Mouse (Mus musculus): Measurements from ENCODE around the gene Banf2. TPM values are rescaled to one million over a fixed set of nuclear protein-coding genes. Genes with fewer than 3 reads are reported as not detected.

Banf2 gene
- polyA plus RNA-seq, 1 experiment from 2014 or later = not detected

- Histone ChIP-seq H3K4me3 (no peak overlapping the region), H3K27me3 (replicated peaks) (0 out of 2 replicates have a peak, but pooled peaks cover 3% of the 10 kb centered on the region), H3K4me2 (no peak overlapping the region), H3K27ac (ENCODE audit: poor library complexity, severe bottlenecking) (no peak overlapping the region), H3K4me1 (replicated peaks) (no peaks in the 10 kb centered on the region), H3K9me3 (replicated peaks) (peaks cover 8% of the 10 kb centered on the region; the same call in 1 of the 2 replicates), H3K9ac (no peak overlapping the region), H3K36me3 (no peaks in the 10 kb centered on the region)
- ATAC-seq (ENCODE audit: insufficient number of reproducible peaks, low FRiP score) = no peak
- WGBS = 76% methylated on average over 4 of the region's 4 CpGs
Measured at GRCm38 (mm10) chr2:144069663-144070062, 36.8 kb downstream of the Banf2 start.

DNA sequence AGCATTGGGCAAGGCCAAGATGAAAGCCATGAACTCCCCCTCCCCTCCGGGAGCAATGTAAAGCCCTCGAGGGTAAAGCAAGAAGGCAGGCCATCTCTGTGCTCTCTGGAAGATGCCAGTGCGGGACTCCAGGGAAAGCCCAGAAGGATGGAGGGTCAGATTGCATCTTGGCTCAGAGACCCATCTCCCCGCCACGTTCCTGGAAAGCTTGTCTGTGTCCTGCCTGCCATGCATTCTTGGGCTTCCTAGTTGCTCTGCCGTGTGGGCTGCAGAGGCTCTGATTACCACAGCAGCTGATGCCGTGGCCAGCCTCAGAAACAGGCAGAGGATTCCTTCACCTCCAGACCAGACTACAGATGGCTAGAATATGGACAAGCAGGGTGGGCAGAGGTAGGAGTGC, 37.6 kb downstream of the Banf2 start:
- ATAC-seq (ENCODE audit: insufficient number of reproducible peaks, low FRiP score) = no peak
- Histone ChIP-seq H3K4me1 (replicated peaks) (no peaks in the 10 kb centered on the region), H3K9me3 (replicated peaks) (peaks cover 8% of the 10 kb centered on the region; the same call in 1 of the 2 replicates), H3K36me3 (no peaks in the 10 kb centered on the region), H3K4me3 (no peak overlapping the region), H3K4me2 (no peak overlapping the region), H3K27me3 (replicated peaks) (0 out of 2 replicates have a peak, but pooled peaks cover 3% of the 10 kb centered on the region), H3K9ac (no peak overlapping the region), H3K27ac (ENCODE audit: poor library complexity, severe bottlenecking) (no peak overlapping the region)
- WGBS = 41% methylated on average over 7 of the region's 7 CpGs

- 51% methylated on average over 7 of the region's 7 CpGs for WGBS
- H3K9me3 ChIP-seq (replicated peaks) = no peaks in the 10 kb centered on the region
- H3K27ac ChIP-seq (ENCODE audit: poor library complexity, severe bottlenecking) = no peak overlapping the region
- H3K36me3 ChIP-seq = no peaks in the 10 kb centered on the region
- 0 out of 2 replicates have a peak, but pooled peaks cover 3% of the 10 kb centered on the region for H3K27me3 ChIP-seq (replicated peaks)
- H3K9ac ChIP-seq = no peak overlapping the region
- H3K4me2 ChIP-seq = no peak overlapping the region
- no peak overlapping the region for H3K4me3 ChIP-seq
- peaks cover 5% of the 10 kb centered on the region for H3K4me1 ChIP-seq (replicated peaks)
- ATAC-seq (ENCODE audit: insufficient number of reproducible peaks, low FRiP score) = no peak
Measured at GRCm38 (mm10) chr2:144072642-144073041, 39.8 kb downstream of the Banf2 start.

DNA sequence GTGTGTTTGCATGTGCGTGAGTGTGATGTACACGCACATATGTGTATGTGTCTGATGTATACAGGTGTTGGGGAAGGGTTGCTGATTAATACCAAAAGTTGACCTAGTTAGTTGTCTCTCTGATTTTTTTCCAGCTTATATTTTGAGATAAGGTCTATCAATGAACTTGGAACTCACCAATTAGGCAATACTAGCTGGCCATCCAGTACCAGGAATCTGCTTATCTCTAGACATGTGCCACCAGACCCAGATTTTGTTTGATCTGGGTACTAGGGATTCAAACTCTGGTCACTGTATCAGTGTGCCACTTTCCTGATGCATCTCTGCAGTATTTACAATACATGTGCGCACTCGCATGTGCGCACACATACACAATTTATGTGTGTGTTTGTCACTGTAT, 41.2 kb downstream of the Banf2 start:
- H3K9ac ChIP-seq = no peak overlapping the region
- no peaks in the 10 kb centered on the region for H3K9me3 ChIP-seq (replicated peaks)
- H3K4me2 ChIP-seq = no peak overlapping the region
- H3K27me3 ChIP-seq (replicated peaks) = 0 out of 2 replicates have a peak, but pooled peaks cover 3% of the 10 kb centered on the region
- no peaks in the 10 kb centered on the region for H3K36me3 ChIP-seq
- 94% methylated on average over 5 of the region's 5 CpGs for WGBS
- H3K4me3 ChIP-seq = no peak overlapping the region
- H3K4me1 ChIP-seq (replicated peaks) = peaks cover 5% of the 10 kb centered on the region
- H3K27ac ChIP-seq (ENCODE audit: poor library complexity, severe bottlenecking) = no peak overlapping the region
- ATAC-seq (ENCODE audit: insufficient number of reproducible peaks, low FRiP score) = no peak

- WGBS = 49% methylated on average over 2 of the region's 2 CpGs
- Histone ChIP-seq H3K9ac (no peak overlapping the region), H3K36me3 (no peaks in the 10 kb centered on the region), H3K4me1 (replicated peaks) (peaks cover 5% of the 10 kb centered on the region), H3K9me3 (replicated peaks) (no peaks in the 10 kb centered on the region), H3K27me3 (replicated peaks) (0 out of 2 replicates have a peak, but pooled peaks cover 3% of the 10 kb centered on the region), H3K4me2 (no peak overlapping the region), H3K4me3 (no peak overlapping the region), H3K27ac (ENCODE audit: poor library complexity, severe bottlenecking) (no peak overlapping the region)
- no peak for ATAC-seq (ENCODE audit: insufficient number of reproducible peaks, low FRiP score)
Measured at GRCm38 (mm10) chr2:144076625-144077024, 43.8 kb downstream of the Banf2 start.

- no peak for ATAC-seq (ENCODE audit: insufficient number of reproducible peaks, low FRiP score)
- peaks cover 5% of the 10 kb centered on the region for H3K4me1 ChIP-seq (replicated peaks)
- H3K4me3 ChIP-seq = no peak overlapping the region
- H3K36me3 ChIP-seq = no peaks in the 10 kb centered on the region
- H3K27me3 ChIP-seq (replicated peaks) = no peaks in the 10 kb centered on the region
- H3K4me2 ChIP-seq = no peak overlapping the region
- H3K27ac ChIP-seq (ENCODE audit: poor library complexity, severe bottlenecking) = no peak overlapping the region
- WGBS = 76% methylated on average over 3 of the region's 3 CpGs
- H3K9ac ChIP-seq = no peak overlapping the region
- no peaks in the 10 kb centered on the region for H3K9me3 ChIP-seq (replicated peaks)
Measured at GRCm38 (mm10) chr2:144078897-144079296, 46.0 kb downstream of the Banf2 start.

- WGBS = 25% methylated on average over 18 of the region's 18 CpGs
- no peak for ATAC-seq (ENCODE audit: insufficient number of reproducible peaks, low FRiP score)
- no peak overlapping the region for H3K4me3 ChIP-seq
- no peaks in the 10 kb centered on the region for H3K36me3 ChIP-seq
- peak overlapping the region; percentile 33; the same call in 1 of the 2 replicates for H3K4me2 ChIP-seq
- H3K27me3 ChIP-seq (replicated peaks) = peaks cover 28% of the 10 kb centered on the region
- no peak overlapping the region for H3K9ac ChIP-seq
- H3K9me3 ChIP-seq (replicated peaks) = no peaks in the 10 kb centered on the region
- peaks cover 12% of the 10 kb centered on the region for H3K4me1 ChIP-seq (replicated peaks)
- peak overlapping the region; percentile 73 for H3K27ac ChIP-seq (ENCODE audit: poor library complexity, severe bottlenecking)
Measured at GRCm38 (mm10) chr2:144086183-144086847, 53.5 kb downstream of the Banf2 start.

DNA sequence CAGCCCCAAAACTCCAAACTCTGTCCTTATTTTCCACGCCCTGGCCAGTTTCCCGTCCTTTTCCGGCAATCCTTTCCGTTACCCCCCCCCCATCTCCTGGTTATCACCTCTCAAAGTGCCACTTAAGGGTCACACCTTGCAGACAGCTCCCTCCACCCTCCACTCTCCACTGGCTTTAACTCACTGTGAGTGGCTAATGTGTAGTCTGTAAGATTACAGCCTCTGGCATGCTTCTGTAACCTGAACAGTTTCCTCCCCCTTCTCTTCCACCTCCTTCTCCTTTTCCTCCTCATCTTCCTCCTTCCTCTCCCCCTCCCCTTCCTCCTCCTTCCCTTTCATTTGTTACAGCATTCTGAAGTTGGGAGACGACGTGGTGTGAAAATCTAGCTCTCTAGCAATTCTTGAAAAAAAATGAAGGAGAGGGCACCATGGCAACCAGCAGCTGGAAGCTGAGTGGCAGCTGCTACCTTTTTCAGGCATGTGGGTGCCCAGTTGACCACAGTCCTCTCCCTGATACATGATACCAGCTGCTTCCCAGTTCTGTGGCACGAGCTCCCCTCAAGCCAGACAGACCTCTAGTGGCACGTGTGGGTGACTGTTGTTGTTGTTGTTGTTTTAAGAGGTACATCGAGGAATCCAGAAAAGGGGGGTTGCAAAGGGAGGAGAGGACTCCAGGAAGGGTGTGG, 55.2 kb downstream of the Banf2 start:
- Histone ChIP-seq H3K36me3 (no peaks in the 10 kb centered on the region), H3K4me1 (replicated peaks) (peaks cover 12% of the 10 kb centered on the region), H3K27me3 (replicated peaks) (peaks cover 28% of the 10 kb centered on the region), H3K9ac (no peak overlapping the region), H3K27ac (ENCODE audit: poor library complexity, severe bottlenecking) (no peak overlapping the region), H3K4me3 (no peak overlapping the region), H3K9me3 (replicated peaks) (no peaks in the 10 kb centered on the region), H3K4me2 (no peak overlapping the region)
- WGBS = 31% methylated on average over 9 of the region's 9 CpGs
- ATAC-seq (ENCODE audit: insufficient number of reproducible peaks, low FRiP score) = no peak

- Histone ChIP-seq H3K4me2 (no peak overlapping the region), H3K27me3 (replicated peaks) (peaks cover 19% of the 10 kb centered on the region; the same call in 1 of the 2 replicates), H3K9me3 (replicated peaks) (no peaks in the 10 kb centered on the region), H3K9ac (no peak overlapping the region), H3K27ac (ENCODE audit: poor library complexity, severe bottlenecking) (no peak overlapping the region), H3K4me1 (replicated peaks) (peaks cover 5% of the 10 kb centered on the region), H3K36me3 (no peaks in the 10 kb centered on the region), H3K4me3 (no peak overlapping the region)
- 78% methylated on average over 4 of the region's 4 CpGs for WGBS
- no peak for ATAC-seq (ENCODE audit: insufficient number of reproducible peaks, low FRiP score)
Measured at GRCm38 (mm10) chr2:144092767-144093166, 59.9 kb downstream of the Banf2 start.

- Histone ChIP-seq H3K36me3 (no peaks in the 10 kb centered on the region), H3K4me1 (replicated peaks) (no peaks in the 10 kb centered on the region), H3K9me3 (replicated peaks) (no peaks in the 10 kb centered on the region), H3K27ac (ENCODE audit: poor library complexity, severe bottlenecking) (no peak overlapping the region), H3K9ac (no peak overlapping the region), H3K27me3 (replicated peaks) (0 out of 2 replicates have a peak, but pooled peaks cover 7% of the 10 kb centered on the region), H3K4me2 (no peak overlapping the region), H3K4me3 (no peak overlapping the region)
- 60% methylated on average over 1 of the region's 1 CpGs for WGBS
- no peak for ATAC-seq (ENCODE audit: insufficient number of reproducible peaks, low FRiP score)
Measured at GRCm38 (mm10) chr2:144094721-144095120, 61.9 kb downstream of the Banf2 start.

DNA sequence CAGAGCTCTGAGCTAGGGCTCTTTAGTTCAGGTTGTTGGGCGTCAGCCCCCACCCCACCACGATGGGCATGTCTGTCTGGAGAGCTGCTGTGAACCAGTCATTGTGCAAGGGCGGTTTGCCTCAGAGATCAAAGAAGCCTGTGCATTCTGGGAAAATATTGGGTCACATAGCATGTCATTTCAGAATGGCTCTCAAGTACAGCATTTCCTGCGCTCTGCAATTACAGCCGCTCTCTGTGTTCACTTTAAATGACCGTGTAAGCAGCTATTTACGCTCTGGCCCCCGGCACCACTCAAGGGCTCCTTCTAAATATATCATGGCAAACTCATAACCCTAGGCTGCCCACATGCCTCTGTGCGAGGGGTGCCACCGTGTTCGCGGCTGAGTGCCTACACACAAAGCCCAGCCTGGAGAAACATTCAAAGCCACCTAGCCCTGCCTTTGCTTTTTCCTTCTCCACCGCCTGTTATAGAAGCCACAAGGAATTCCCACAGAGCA, 68.7 kb downstream of the Banf2 start:
- H3K4me1 ChIP-seq (replicated peaks) = peaks cover 8% of the 10 kb centered on the region; the same call in 1 of the 2 replicates
- WGBS = 62% methylated on average over 13 of the region's 13 CpGs
- peaks cover 26% of the 10 kb centered on the region for H3K27me3 ChIP-seq (replicated peaks)
- H3K36me3 ChIP-seq = no peaks in the 10 kb centered on the region
- no peak overlapping the region for H3K9ac ChIP-seq
- no peak overlapping the region for H3K27ac ChIP-seq (ENCODE audit: poor library complexity, severe bottlenecking)
- H3K4me3 ChIP-seq = no peak overlapping the region
- H3K9me3 ChIP-seq (replicated peaks) = no peaks in the 10 kb centered on the region
- peak; percentile 33; the same call in 1 of the 2 replicates for ATAC-seq (ENCODE audit: insufficient number of reproducible peaks, low FRiP score)
- peak overlapping the region; percentile 15 for H3K4me2 ChIP-seq
